Mouse (Mus musculus): ENCODE data around the gene Cys1.

The Cys1 gene

GRCm38 (mm10) chr12:24697484-24698204 lies 16.0 kb upstream of the Cys1 start:
- no peak for DNase-seq (ENCODE audit: low read depth, low spot score)

GRCm38 (mm10) chr12:24696500-24697483 lies 15.2 kb upstream of the Cys1 start:
- DNase-seq (ENCODE audit: low read depth, low spot score), result peak; percentile 64

- no peak for DNase-seq (ENCODE audit: low read depth, low spot score)
Measured at GRCm38 (mm10) chr12:24690351-24690750, 8.7 kb upstream of the Cys1 start.

GRCm38 (mm10) chr12:24686696-24687346 lies 5.2 kb upstream of the Cys1 start:
- no peak for DNase-seq (ENCODE audit: low read depth, low spot score)

GRCm38 (mm10) chr12:24686038-24686695 lies 4.6 kb upstream of the Cys1 start:
- no peak for DNase-seq (ENCODE audit: low read depth, low spot score)

GRCm38 (mm10) chr12:24683461-24683860 lies 1.8 kb upstream of the Cys1 start:
- no peak for DNase-seq (ENCODE audit: low read depth, low spot score)

GRCm38 (mm10) chr12:24682563-24682962 lies 950 bp upstream of the Cys1 start:
- DNase-seq (ENCODE audit: low read depth, low spot score), result no peak

GRCm38 (mm10) chr12:24680492-24681285 lies 924 bp downstream of the Cys1 start:
- no peak for DNase-seq (ENCODE audit: low read depth, low spot score)

GRCm38 (mm10) chr12:24680096-24680491 lies 1.5 kb downstream of the Cys1 start:
- DNase-seq (ENCODE audit: low read depth, low spot score), result no peak

GRCm38 (mm10) chr12:24662131-24662530 lies 19.5 kb downstream of the Cys1 start:
- no peak for DNase-seq (ENCODE audit: low read depth, low spot score)

- DNase-seq (ENCODE audit: low read depth, low spot score), result no peak
Measured at GRCm38 (mm10) chr12:24661100-24661499, 20.5 kb downstream of the Cys1 start.

GRCm38 (mm10) chr12:24659923-24660322 lies 21.7 kb downstream of the Cys1 start:
- no peak for DNase-seq (ENCODE audit: low read depth, low spot score)

- DNase-seq (ENCODE audit: low read depth, low spot score), result no peak
Measured at GRCm38 (mm10) chr12:24658998-24659397, 22.6 kb downstream of the Cys1 start.

GRCm38 (mm10) chr12:24656436-24656835 lies 25.2 kb downstream of the Cys1 start:
- no peak for DNase-seq (ENCODE audit: low read depth, low spot score)

GRCm38 (mm10) chr12:24654065-24654862 lies 27.3 kb downstream of the Cys1 start:
- DNase-seq (ENCODE audit: low read depth, low spot score), result no peak

GRCm38 (mm10) chr12:24651642-24652342 lies 29.8 kb downstream of the Cys1 start:
- peak; percentile 83 for DNase-seq (ENCODE audit: low read depth, low spot score)

- DNase-seq (ENCODE audit: low read depth, low spot score), result peak; percentile 90
Measured at GRCm38 (mm10) chr12:24651063-24651557, 30.5 kb downstream of the Cys1 start, which contains the start of gene Klf11. Gene Klf11, plus strand, starts transcription at chr12:24651274.

- DNase-seq (ENCODE audit: low read depth, low spot score), result peak; percentile 18
Measured at GRCm38 (mm10) chr12:24650415-24651062, 31.1 kb downstream of the Cys1 start.

All from retina, adult 2 months (tissue).